Mouse (Mus musculus): Measurements from ENCODE around the gene Bmp2k.

The Bmp2k gene

DNA sequence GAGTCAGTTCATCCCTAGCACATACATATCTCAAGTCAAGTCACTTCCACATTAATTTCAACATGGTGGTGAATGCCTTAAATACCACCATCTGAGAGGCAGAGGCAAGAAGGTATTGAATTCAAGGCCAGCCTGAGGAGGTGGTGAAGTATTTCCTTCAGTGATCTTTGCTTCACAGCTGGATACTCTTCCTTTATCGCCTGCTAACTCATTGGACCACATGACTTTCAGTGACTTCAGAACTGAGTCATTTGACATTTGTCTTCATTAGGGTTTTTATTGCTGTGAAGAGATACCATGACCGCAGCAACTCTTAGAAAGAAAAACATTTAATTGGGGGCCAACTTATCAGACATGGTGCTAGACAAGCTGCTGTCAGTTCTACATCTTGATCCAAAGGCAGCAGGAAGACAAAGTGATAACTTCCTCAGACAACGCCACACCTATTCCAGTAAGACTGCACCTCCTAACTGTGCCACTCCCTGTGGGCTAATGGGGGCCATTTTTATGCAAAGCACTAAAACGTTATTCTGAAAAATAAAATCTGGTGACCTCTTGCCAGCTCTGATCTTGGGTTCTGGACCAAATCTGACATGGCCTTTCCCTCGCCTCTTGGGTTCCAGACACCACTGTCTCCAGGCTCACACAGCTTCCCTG lies 24.9 kb upstream of the Bmp2k start:
- no peak for DNase-seq (ENCODE audit: low read depth, low spot score)

DNA sequence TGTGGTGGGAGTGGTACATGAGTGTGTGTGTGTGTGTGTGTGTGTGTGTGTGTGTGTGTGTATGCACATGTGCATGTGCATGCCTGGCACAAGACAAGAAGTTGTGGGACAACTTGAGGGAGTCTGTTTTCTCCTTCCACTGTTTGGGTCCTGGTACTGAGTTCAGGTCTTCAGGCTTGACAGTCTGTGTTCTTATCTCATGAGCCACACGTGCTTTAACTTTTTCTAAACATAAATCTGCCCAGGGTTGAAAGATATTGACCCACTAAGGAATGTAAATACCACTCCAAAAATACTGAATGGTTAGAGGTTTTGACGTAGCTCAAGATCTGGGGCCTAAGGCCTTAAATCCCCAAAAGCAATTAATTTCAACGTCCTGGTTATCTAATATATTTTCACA lies 23.8 kb upstream of the Bmp2k start:
- no peak for DNase-seq (ENCODE audit: low read depth, low spot score)

DNA sequence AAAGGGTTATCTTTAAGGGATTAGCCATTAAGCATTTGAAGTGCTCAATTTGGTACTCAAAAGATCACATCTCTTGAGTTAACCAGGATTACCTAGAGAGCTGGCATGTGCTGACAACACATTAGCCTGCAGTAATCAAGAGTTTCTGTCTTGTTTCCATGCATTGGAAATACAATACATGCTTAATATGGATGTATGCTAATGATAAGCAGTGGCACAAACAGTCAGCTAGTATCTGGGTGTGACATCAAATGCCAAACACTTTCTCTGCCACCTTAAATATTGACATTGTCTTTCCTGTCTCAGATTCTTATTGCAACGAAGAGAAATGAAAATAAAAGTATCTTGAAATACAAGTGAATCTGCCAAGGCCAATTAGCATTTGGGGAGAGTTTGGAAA lies 22.8 kb upstream of the Bmp2k start:
- no peak for DNase-seq (ENCODE audit: low read depth, low spot score)

DNA sequence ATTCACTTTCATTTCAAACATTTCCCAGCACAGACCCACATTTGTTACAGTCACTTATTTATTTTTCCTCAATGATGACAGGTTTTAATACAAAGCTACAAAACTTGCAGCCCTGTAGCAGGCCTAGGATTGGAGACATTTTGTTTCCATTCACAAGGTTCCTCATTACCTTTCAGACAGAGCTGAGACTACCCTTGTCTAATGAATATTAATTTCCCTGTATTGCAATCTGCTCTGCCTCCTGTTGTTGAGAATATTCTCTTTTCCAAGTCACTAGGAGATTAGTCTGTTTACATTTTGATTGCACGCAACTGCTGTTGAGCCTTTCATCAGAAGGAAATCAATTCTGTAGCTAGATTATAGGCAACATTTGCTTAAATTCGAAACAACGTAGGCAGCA lies 22.4 kb upstream of the Bmp2k start:
- DNase-seq (ENCODE audit: low read depth, low spot score), result no peak

DNA sequence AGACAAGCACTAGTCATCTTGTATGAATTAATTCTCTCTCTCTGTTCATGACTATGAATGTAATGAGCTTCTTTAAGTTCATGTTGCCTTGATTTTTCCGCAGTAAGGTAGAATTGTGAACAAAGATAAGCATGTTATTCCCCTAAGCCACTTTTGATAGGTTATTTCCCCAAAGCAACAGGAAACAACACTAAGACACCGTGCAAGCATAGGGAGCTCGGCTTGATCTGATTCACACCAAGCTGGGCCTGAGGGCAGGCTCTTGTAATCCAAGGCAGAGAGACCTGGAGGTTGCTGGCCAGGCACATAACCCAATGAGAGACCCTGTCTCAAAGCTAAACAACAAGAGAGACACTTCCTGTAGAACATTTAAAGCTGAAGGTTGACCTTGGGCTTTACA lies 21.3 kb upstream of the Bmp2k start:
- no peak for DNase-seq (ENCODE audit: low read depth, low spot score)

DNA sequence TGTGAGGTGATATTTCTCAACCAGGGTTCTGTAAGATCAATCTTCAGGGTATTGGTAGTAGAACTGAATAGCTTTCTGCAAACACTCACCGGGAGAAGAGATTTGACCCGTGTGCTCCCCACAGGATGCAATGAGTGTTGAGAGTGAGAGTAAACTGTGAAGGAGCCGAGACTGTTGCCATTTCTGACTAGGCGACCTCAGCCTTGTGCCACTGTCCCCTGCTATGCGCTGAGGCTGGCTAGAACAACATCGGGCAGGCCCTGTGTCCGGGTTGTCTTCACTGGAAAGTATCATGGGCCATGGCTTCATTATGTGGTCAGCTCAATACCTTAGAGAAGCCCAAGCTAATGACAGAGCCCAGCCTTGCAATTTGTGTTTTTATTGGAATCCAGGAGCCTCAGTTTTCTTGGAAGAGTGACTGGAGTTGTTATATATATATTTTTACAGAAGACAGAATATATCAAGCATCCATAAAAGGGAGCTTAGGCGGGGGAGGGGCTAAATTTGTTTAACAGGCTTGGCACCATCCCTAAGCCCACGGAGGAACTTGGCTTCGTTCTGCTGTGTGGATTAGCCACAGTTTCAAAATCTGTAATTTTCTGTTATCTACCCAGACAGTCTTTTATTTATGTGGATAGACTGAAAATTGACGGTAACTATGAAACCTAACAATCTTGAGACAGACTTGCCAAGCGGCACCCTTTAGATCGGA lies 18.0 kb upstream of the Bmp2k start:
- no peak for DNase-seq (ENCODE audit: low read depth, low spot score)

DNA sequence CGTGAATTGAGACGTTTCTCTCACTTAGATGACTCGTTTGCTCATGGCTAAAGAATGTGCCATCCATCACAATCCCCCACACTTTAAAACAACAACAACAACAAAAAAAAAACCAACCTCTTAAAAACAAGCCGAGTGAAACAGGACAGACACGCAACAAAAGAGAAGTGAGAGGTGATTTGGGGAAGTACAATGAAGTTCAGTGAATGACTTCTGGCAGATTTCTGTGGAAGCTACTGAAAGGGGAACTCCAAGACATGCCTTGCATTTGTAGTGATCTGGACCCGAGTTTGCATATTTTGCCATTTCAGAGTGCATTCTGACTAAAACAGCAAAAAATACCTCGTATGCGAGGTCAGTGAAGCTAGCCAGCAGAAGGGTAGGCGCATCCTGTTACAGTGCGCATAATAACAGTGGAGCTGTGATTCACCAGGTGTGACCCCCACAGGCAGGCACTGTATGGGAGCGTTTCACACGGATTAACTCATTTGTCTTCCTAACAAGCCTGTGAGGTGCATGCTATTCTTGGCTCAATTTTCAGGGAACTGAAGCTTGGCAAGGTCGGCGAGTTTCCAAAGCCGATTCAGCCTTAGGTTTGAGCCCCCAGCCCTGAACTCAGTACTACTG lies 17.4 kb upstream of the Bmp2k start:
- DNase-seq (ENCODE audit: low read depth, low spot score), result no peak

DNA sequence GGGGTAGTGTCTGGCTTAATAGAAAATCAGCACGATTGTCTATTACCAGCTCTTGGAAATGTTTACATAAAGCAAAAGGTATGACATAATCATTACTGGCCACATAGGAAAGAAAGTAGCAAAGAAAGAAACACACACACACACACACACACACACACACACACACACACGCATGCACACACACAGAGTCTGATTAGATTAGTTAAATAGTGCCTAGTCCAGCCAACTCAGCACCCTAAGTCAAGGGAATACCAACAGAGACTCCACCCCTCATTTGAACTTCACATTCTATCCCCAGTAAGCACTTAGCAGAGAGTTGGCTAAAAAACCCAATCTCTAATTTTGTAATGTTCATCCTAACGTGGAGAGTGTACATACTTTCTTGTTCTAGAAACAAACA lies 15.5 kb upstream of the Bmp2k start:
- DNase-seq (ENCODE audit: low read depth, low spot score), result no peak

DNA sequence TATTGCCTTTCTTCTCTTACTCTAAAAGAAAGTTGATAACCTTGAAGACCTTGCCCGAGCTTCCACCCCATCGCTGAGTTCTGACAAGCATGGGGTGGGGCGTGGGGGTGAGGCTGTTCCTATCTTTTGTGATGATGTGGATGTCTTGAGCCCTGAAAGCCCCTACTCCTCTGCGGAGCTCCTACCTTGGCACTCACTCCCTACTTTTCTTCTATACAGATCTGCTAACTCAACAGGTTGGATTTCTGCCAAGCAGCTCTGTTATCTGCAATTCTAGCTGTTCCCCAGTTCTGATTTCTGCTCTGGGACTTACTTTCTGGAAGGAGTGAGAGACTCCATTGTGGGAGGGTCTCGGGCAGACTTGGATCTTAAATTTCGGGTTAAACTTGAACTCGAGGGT lies 14.3 kb upstream of the Bmp2k start:
- no peak for DNase-seq (ENCODE audit: low read depth, low spot score)

DNA sequence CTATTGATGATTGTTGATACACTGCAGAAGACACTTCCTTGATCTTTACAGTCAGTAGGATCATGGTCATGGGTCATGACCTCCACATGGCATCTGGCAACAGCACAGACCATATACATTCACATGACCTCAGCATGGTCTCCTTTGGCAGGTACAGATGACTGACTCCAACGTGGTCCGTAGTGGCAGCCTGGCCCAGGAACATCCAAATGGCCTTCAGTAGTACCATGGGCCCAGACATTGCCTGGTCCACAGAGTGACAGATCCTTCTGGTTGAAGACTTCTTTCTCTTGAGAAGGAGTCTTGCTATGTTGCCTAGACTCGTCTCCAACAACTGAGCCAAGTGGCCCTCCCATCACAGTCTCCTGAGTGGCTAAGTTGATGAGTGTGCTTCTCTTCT lies 10.6 kb upstream of the Bmp2k start:
- DNase-seq (ENCODE audit: low read depth, low spot score), result no peak

DNA sequence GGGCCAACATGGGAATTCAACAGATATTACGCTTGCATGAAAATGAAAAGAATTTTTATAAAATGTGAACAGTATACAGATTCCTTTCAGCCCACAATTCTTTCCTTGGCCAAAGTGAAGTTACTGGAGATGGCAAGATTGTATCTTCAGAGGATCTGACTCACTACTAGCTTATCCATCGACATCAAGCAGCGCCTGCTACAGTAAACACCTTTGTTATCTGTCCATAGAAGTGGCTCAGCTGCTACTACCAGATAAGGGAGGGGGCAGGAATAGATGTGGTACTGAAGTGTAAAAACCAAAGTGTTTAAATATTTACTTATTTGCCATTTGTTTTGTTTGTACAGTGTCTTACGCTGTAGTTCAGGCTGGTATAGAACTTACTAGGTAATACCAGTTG lies 8.6 kb upstream of the Bmp2k start:
- DNase-seq (ENCODE audit: low read depth, low spot score), result no peak

DNA sequence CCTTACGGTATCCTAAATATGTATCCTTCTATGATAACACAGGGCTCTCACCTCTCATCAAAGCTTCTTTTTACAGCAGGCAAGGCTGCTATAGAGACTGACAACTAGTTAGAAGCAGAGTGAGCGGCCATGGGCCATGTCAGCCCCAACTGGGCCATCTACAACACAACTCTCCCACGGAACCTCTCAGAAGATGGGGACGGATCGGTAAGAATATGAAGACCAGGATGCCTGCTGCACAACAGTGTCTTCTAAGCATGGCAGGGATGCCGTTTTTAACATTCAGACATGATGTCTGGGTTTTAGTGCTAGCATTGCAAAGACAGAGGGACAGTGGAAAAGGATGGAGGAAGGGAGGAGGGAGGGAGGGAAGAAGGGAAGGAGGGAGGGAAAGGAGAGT lies 6.3 kb upstream of the Bmp2k start:
- no peak for DNase-seq (ENCODE audit: low read depth, low spot score)

DNA sequence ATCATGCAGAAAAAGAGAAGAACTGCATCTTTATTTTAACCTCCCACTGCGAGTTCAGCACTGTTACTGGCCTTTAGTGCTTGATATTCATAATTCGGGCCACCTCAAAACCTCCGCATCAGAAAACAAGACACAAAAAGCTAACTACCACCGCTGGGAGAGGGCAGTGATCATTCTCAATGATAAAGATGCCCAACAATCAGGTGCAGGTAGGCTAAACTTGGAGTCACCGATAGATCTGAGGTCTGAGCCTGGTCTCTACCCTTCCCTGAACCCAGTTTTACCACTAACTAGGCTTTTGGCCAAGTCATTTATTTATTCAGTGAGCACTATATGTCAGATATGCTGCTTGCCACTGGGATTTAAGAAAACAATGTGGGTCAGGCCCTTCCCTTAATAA lies 4.8 kb upstream of the Bmp2k start:
- DNase-seq (ENCODE audit: low read depth, low spot score), result no peak

DNA sequence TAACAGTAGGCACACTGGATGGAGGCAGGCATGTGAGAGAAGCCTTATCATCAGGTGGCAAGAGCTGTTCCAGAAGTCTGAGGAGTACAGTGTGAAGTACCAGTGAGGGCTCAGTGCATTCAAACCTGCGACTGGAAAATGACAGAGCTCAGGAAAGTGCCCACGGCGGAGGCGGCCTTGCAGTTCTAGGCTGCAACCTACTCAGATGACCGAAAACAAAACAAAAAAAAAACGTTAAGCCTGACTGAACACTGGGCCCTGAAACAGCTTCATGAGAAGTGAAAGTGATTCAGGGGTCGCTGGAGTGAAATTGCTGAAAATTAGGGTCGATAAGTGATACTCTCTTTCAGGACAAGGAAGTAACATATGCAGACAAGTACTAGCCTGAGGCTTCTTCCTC lies 4.4 kb upstream of the Bmp2k start:
- no peak for DNase-seq (ENCODE audit: low read depth, low spot score)

DNA sequence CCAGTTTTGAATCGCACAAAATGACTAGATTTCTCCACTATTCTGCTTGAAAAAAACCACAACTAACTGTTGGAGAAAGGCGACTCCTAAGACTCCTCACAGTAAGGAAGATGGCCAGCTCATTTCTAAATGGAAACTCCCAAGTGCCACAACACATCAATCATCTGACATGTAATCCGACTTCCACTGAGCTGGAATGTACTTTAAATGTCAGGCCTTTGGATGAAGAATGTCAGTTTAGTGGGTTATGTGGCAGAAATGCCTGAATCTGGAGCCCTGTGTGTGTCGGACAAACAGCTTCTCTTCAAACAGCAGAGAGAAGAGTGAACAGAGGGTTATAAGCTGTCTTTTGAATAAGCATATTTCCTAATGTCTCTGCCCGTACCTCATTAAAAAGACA lies 1.7 kb upstream of the Bmp2k start:
- peak; percentile 70 for DNase-seq (ENCODE audit: low read depth, low spot score)

DNA sequence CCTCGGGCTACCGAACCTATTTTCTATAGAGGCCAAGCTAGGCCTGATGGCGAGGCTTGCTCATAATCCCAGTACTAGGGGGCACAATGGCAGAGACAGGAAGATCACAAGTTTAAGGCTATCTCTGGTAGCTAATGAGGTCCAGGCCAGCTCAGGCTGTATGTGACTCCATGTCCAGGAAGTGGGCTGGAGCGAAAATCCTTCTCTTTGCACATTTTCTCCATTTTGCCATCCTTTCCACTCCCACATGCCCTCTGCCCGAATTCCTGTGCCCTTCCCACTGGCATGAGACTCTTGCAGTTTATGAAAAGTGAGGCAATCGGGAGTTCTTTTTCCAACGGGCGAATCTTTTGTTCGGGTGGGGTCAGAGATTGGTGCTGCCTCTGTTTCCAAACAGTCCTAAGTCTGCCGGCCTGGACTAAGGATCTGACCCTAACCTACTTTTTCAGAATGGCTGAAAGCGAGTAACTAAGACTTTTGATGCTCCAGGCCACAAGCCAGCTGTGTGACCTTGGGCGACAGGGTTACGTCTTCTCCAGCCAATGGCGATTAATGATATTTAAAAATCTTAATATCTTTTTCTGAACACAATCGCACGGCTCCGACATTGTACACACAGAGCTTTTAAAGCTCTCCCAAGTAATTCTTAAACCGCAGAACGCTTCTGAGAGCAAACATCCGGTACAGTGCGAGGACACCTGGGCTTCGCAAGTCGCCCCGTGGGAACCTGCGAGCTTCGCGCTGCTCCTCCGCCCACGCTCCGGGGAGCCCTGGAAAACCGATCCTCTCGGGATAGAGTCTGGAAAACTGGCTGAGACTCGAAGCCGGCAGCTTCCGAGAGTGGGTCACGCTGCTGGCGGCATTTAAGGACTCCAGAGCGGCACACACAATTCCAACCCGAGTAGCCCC lies 834 bp upstream of the Bmp2k start:
- no peak for DNase-seq (ENCODE audit: low read depth, low spot score)

DNA sequence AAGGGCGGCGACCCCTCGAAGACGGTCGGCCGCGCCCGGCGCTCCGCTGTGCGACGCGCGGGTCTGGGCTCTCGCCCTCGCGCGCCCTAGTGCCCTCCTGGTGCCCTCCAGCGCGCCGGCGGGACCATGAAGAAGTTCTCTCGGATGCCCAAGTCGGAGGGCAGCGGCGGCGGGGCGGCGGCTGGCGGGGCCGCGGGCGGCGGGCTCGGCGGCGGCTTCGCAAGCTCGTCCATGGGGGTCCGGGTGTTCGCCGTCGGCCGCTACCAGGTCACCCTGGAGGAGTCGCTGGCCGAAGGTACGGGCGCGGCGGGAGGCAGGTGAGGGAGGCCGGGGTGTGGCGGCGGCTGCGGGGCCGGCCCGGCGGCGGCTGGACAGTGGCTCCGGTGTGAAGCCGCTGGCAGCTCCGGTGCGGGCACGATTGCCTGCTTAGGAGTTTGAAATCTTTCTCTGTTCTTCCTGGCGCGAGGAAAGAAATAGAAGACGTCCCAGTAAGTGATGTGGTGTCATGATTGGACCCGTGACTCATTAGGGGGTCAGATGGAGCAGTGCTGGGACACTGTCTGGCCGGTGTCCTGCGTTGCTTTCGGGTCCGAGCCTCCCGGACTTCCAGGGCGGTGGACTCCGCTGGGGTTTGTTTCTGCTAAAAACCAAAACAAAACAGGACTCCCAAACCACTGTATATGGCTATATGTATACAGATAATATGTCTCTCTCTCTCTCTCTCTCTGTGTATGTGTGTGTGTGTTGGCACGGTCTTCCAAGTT lies 495 bp downstream of the Bmp2k start:
- DNase-seq (ENCODE audit: low read depth, low spot score), result peak; percentile 44

DNA sequence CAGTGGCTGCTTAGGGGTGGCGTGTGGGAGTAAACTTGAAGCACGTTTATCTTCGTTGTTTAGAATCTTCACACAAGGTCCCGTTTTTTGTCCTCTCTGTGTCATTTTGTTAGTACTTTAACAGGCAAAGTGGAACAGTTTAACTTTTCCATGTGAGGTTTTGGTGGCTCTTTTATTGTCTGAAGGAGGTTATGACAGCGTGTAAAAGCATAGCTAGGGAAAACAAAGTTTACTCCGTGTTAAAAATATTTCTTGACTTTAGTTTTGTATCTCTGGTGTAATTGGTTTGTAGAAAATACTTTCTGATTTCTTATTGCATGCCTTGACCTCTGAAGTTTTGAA lies 1.0 kb downstream of the Bmp2k start:
- DNase-seq (ENCODE audit: low read depth, low spot score), result no peak

DNA sequence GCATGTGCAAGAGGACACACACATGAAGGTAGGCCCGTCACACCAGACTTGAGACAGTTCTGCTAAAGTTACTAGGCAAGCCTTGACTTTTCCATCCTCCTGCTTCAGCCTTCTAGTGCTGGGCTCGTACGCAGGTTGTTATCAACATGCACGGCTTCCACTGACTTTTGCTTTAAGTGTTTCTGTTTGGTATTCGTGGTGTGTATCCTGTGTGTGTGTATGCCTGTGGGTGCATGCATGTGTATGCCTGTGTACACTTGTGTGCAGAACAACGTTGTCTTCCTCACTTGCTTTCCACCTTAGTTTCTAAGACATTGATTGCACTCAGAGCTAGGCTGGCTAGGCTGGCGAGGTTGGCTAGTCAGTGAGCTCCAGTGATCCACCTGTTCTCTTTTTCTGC lies 2.1 kb downstream of the Bmp2k start:
- no peak for DNase-seq (ENCODE audit: low read depth, low spot score)

DNA sequence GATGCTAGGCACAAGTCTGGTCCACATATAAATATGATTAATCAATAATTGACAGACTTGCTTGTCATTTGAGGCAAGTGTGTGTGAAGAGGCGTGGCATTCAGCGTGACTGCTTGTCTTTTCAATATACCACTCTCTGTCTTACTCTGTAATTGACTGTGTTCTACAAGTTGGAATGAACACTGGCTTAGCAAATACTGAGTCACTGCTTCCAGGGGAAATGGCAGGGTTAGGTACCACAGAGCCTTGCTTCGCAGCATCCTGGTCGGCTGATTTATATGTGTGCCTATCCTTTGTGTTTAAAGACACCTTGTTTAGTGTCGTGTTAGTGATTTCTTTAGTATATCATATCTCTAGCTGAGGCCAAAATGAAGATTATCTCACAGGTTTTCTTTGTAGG lies 3.0 kb downstream of the Bmp2k start:
- DNase-seq (ENCODE audit: low read depth, low spot score), result no peak

DNA sequence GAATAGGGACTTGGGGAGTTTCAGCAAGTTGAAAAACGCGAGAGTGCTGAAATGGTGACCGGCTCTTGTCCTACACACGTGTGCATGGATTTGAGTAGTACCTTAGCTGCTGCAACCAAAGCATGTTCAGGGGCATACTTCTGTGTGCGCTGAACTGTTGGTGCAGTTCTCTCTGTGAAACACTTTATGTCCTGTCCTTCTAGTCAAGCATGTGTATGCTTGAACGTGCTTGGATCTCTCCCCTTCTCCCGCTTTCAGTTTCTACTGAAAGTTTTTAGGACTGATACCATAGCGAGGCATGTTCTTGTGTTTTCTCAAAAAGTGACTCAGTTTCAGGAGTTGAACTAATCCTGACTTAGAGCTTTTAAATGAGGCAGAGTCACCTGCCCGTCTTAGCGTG lies 3.7 kb downstream of the Bmp2k start:
- no peak for DNase-seq (ENCODE audit: low read depth, low spot score)

DNA sequence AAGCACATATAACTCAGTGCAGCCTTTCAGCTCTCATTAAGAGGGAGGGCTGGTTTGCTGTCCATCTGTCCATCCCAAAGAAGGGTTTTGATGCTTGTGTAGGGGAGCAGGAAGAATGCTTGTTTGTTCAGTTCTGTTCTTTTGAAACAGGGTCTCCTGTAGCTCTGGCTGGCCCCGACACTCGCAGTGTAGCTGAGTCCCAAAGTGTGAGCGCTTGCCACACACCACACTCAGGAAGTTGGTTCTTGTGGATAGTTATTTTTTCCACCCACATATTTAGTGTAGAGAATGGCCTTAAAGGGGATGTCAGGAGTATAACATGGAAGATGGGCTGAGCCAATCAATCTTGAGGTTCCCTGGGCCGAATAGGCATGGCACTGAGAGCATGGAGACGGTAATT lies 4.1 kb downstream of the Bmp2k start:
- no peak for DNase-seq (ENCODE audit: low read depth, low spot score)
